Mouse (Mus musculus) heart, embryonic 11.5 days (tissue): ENCODE results near the gene Lamb2. TPM values are rescaled to one million over a fixed set of nuclear protein-coding genes. Genes with fewer than 3 reads are reported as not detected.

Experiments
- ATAC-seq: fragments of 200-750 bp; cut with Nextera tagmentation; replicated peaks from 2 replicates; pipeline ENCODE4 v1.8.0; 2017; ENCODE audit warnings: moderate library complexity; ENCODE audit not compliant: insufficient number of reproducible peaks, low FRiP score, low TSS enrichment
- H3K27ac ChIP-seq: fragments of 300-500 bp; sonication (generic); 2 replicates; pipeline ENCODE4 v1.5.1; 2014; ENCODE audit warnings: mild to moderate bottlenecking, low read depth, low read length
- H3K27me3 ChIP-seq: fragments of 300-500 bp; sonication (generic); 2 replicates; pipeline ENCODE4 v1.6.1; 2014; ENCODE audit warnings: mild to moderate bottlenecking, low read length, mixed read lengths; ENCODE audit not compliant: control insufficient read depth, insufficient read depth
- H3K36me3 ChIP-seq: fragments of 300-500 bp; sonication (generic); 2 replicates; pipeline ENCODE4 v1.6.1; 2014; ENCODE audit warnings: mild to moderate bottlenecking, low read length, moderate library complexity, mixed read lengths; ENCODE audit not compliant: control insufficient read depth, insufficient read depth
- H3K4me1 ChIP-seq: fragments of 300-500 bp; sonication (generic); 2 replicates; pipeline ENCODE4 v1.6.1; 2014; ENCODE audit warnings: low read length; ENCODE audit not compliant: control insufficient read depth, insufficient read depth
- H3K4me2 ChIP-seq: fragments of 300-500 bp; sonication (generic); 2 replicates; pipeline ENCODE4 v1.6.1; 2014; ENCODE audit warnings: mild to moderate bottlenecking, moderate library complexity
- H3K4me3 ChIP-seq: fragments of 300-500 bp; sonication (generic); 2 replicates; pipeline ENCODE4 v1.5.1; 2014; ENCODE audit warnings: low read depth, low read length
- H3K9ac ChIP-seq: fragments of 300-500 bp; sonication (generic); 2 replicates; pipeline ENCODE4 v1.6.1; 2014; ENCODE audit warnings: mild to moderate bottlenecking, low read depth, low read length, moderate library complexity
- H3K9me3 ChIP-seq: fragments of 300-500 bp; sonication (generic); replicated peaks from 2 replicates; pipeline ENCODE4 v1.6.1; 2016; ENCODE audit warnings: low read length; ENCODE audit not compliant: control insufficient read depth
- WGBS: fragments of 180-500 bp; shearing (Covaris S2); extraction: QIAGEN DNeasy Blood & Tissue Kit; methylation state at CpG from one replicate; pipeline ENCODE4 v1.1.7; 2014; ENCODE audit not compliant: insufficient replicate concordance; 5-methylcytosine and 5-hydroxymethylcytosine counted together
- polyA plus RNA-seq: library from polyadenylated mRNA; unstranded; fragments of >200 nt; fragmentation: Nextera tagmentation; extraction: Ambion mirVana; gene quantifications from 2 replicates; pipeline ENCODE4 v1.2.1, GENCODE M21; 2014

Lamb2 gene
- polyA plus RNA-seq, 1 experiment from 2014 or later: 22.7 TPM

GRCm38 (mm10) chr9:108531496-108531895 is 52.0 kb downstream of the Lamb2 start:
- Histone ChIP-seq H3K4me3 (no peak overlapping the region), H3K9me3 (no peaks in the 10 kb centered on the region), H3K36me3 (peaks cover 40% of the 10 kb centered on the region), H3K9ac (no peak overlapping the region), H3K27me3 (no peaks in the 10 kb centered on the region), H3K4me2 (no peak overlapping the region), H3K27ac (no peak overlapping the region), H3K4me1 (no peaks in the 10 kb centered on the region)
- WGBS: 88% methylated on average over 1 of the region's 1 CpGs
- no peak for ATAC-seq

Other genes with a start within 250 kb of the Lamb2 start
- 115 and 149 TPM in 2 replicates for gene Dag1, start 215.8 kb upstream of the Lamb2 start, polyA plus RNA-seq
- gene Nicn1, start 189.3 kb upstream of the Lamb2 start, polyA plus RNA-seq: 25.1 and 26.0 TPM in 2 replicates
- gene Amt, start 182.9 kb upstream of the Lamb2 start, polyA plus RNA-seq: 12.9 and 15.3 TPM in 2 replicates
- 252 and 277 TPM in 2 replicates for gene Rhoa, start 173.6 kb upstream of the Lamb2 start, polyA plus RNA-seq
- gene Tcta, start 173.6 kb upstream of the Lamb2 start, polyA plus RNA-seq: 28.5 and 34.7 TPM in 2 replicates
- 1,289 and 1,462 TPM in 2 replicates for gene Gpx1, start 140.8 kb upstream of the Lamb2 start, polyA plus RNA-seq
- 100.0 and 113 TPM in 2 replicates for gene Usp4, start 131.9 kb upstream of the Lamb2 start, polyA plus RNA-seq
- 0.46 and 0.66 TPM in 2 replicates for gene 1700102P08Rik, start 86.9 kb upstream of the Lamb2 start, polyA plus RNA-seq
- 1.1 and 1.4 TPM in 2 replicates for gene Ccdc36, start 51.3 kb upstream of the Lamb2 start, polyA plus RNA-seq
- gene BC048562, start 43.3 kb upstream of the Lamb2 start, polyA plus RNA-seq: not detected in 2 replicates
- 34.6 and 46.9 TPM in 2 replicates for gene Ccdc71, start 19.2 kb upstream of the Lamb2 start, polyA plus RNA-seq
- gene Klhdc8b, start 18.2 kb upstream of the Lamb2 start, polyA plus RNA-seq: 58.1 and 71.8 TPM in 2 replicates
- 48.9 and 57.4 TPM in 2 replicates for gene Usp19, start 10.9 kb downstream of the Lamb2 start, polyA plus RNA-seq
- 86.7 and 89.6 TPM in 2 replicates for gene Qars, start 28.0 kb downstream of the Lamb2 start, polyA plus RNA-seq
- gene Qrich1, start 37.1 kb downstream of the Lamb2 start, polyA plus RNA-seq: 103 and 109 TPM in 2 replicates
- 130 TPM in 2 replicates for gene Impdh2, start 80.5 kb downstream of the Lamb2 start, polyA plus RNA-seq
- gene Ndufaf3, start 87.7 kb downstream of the Lamb2 start, polyA plus RNA-seq: 56.6 and 58.9 TPM in 2 replicates
- gene Dalrd3, start 90.2 kb downstream of the Lamb2 start, polyA plus RNA-seq: 85.8 and 88.6 TPM in 2 replicates
- 48.6 and 60.8 TPM in 2 replicates for gene Wdr6, start 99.0 kb downstream of the Lamb2 start, polyA plus RNA-seq
- gene P4htm, start 117.9 kb downstream of the Lamb2 start, polyA plus RNA-seq: 14.7 and 15.0 TPM in 2 replicates
- 37.6 and 44.3 TPM in 2 replicates for gene Arih2, start 169.7 kb downstream of the Lamb2 start, polyA plus RNA-seq
- gene Slc25a20, start 182.4 kb downstream of the Lamb2 start, polyA plus RNA-seq: 30.3 and 45.9 TPM in 2 replicates
- 29.8 and 33.7 TPM in 2 replicates for gene Prkar2a, start 209.6 kb downstream of the Lamb2 start, polyA plus RNA-seq